Mouse (Mus musculus) retina, postnatal 7 days (tissue): ENCODE measurements around the gene Ndufs6.

Experiments
- DNase-seq: peaks from one replicate; pipeline ENCODE4 v3.0.0-alpha.2; 2012; ENCODE audit warnings: low read depth, low spot score

Ndufs6 gene

DNA sequence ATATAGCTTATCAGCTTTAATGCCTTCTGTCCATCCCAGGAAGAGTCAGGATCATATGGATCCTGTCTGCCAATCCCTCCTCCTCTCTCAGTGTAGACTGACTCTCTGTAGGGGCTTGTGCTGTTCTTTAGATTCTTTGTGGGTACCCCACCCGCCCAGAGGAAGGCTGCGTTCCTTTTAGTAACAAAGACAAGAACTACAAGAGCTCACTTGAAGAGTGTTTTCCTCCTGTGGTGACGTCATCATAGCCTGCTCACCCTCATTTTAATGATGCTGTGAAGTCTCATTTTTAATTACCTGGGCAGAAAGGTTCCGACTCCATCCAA is 22.3 kb downstream of the Ndufs6 start:
- no peak for DNase-seq

- no peak for DNase-seq
Measured at GRCm38 (mm10) chr13:73305398-73306084, 22.8 kb downstream of the Ndufs6 start.

- no peak for DNase-seq
Measured at GRCm38 (mm10) chr13:73304729-73305128, 23.6 kb downstream of the Ndufs6 start.

DNA sequence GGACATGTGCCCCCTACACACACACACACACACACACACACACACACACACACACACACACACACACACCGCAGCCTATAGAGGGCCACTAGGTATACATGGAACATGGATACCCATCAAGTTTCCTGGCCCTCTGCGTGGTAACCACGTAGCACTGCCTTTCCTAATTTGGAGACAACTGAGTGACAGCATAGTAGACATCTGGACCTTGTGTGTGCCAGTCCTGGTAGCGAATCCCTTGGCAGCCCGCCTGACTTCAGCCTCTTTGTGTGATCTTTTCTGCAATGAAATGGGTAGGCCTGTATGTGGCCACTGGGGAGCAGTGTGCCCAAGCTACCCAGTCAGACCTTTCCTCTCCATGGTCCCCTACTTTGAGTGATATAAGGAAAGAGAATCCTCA is 29.0 kb downstream of the Ndufs6 start:
- DNase-seq, result no peak

GRCm38 (mm10) chr13:73298717-73299116 is 29.6 kb downstream of the Ndufs6 start:
- no peak for DNase-seq

DNA sequence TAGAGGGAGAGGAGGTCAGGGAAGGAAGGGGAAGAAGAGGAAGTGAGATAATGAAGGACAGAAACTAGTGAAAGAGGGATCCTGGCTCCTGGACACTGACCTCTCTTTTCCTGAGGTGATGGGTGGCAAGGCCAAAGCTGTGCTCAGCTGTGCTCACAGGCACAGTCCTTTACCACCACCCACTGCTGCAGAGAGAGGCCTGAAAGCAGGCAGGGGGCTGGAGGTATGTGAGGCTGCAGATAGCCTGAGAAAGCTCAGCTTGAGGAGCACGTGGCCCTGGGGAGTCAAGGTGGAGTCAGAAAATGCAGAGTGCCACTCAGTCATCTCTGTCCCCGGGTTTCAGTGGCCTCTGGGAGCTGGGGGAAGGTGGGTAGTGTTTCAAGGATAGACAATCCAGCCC is 37.2 kb downstream of the Ndufs6 start:
- no peak for DNase-seq

- no peak for DNase-seq
Measured at GRCm38 (mm10) chr13:73290206-73290605, 38.1 kb downstream of the Ndufs6 start.

DNA sequence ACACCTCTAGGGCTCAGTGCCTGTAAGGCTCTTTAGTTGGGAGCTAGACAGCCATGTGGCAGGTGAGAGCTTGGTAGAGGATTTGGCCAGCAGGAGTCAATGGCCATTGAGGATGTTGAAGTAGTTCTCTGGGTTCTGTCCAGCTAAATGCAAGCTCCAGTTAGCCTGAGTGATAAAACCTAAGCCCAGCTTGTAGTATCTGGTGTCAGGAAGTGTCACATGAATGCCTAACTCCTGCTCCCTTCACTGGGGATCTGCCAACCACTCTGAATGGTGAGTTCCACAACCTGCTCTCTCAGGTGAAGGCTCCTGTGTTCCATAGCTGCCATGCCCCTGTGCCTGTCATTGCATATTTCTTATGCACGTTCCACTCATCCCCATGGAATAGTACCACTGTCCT is 44.8 kb downstream of the Ndufs6 start:
- no peak for DNase-seq

GRCm38 (mm10) chr13:73282407-73282806 is 45.9 kb downstream of the Ndufs6 start:
- DNase-seq, result no peak

DNA sequence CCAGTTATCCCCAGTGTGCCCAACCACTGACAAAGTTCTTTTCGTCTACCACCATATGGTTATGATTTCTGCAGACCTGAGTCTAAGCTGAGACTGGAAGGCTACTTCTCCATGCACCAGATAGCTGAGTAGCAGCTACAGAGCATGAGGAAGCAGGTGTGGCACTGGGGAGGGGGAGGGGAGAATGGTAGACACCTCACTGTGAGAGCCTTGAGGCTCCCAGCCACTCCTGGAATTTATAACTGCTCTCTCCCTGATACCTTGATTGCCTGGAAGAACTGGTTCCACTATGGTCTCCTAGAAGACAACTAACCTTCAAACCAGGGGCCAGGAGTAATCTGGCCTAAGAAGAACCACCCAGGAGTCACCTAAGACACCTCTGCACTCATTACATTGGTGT is 49.1 kb downstream of the Ndufs6 start:
- no peak for DNase-seq

GRCm38 (mm10) chr13:73277797-73278196 is 50.5 kb downstream of the Ndufs6 start:
- no peak for DNase-seq

- no peak for DNase-seq
Measured at GRCm38 (mm10) chr13:73277361-73277760, 51.0 kb downstream of the Ndufs6 start.

DNA sequence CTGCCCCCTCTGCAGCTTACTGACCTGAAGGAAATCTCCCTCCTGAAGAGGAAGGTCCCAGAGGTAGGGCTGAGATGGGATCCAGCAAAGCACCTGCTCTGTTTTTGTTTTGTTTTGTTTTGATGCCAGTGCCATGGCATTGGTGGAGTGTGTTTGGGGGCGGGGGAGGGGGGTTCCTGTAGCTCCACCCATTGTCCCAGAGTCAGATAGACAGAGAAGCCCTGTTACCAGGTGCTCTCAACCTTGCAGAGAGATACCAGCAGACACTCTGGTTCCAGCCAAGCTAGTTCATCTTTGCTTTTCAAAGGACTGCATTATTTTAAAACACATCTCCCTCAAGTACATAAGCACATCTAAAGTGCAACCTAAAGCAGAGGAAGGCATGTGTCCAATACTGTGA is 54.8 kb downstream of the Ndufs6 start:
- DNase-seq, result no peak

DNA sequence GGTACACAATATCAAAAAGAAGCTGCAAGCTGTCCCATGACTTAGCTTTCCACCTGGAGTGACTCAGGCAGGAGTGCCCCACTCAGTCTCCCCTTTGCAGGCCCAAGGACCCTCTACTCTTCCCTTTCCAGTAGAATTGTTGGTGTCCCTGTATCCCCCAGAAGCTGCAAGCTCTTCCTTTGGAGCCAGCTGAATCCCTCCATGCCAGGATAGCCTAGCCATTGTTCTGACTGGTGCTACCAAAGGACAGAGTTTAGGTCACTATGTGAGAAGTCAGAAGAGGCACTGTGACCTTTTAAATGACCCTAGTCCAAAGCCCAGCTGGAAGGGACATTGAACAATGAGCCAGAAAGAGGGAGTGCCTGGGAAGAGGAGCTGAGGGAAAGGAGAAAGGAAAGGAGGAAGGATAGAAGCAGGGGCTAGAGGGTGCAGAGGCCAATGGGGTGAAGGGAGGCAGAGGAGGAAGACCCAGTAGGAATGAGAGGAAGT is 55.5 kb downstream of the Ndufs6 start:
- no peak for DNase-seq

DNA sequence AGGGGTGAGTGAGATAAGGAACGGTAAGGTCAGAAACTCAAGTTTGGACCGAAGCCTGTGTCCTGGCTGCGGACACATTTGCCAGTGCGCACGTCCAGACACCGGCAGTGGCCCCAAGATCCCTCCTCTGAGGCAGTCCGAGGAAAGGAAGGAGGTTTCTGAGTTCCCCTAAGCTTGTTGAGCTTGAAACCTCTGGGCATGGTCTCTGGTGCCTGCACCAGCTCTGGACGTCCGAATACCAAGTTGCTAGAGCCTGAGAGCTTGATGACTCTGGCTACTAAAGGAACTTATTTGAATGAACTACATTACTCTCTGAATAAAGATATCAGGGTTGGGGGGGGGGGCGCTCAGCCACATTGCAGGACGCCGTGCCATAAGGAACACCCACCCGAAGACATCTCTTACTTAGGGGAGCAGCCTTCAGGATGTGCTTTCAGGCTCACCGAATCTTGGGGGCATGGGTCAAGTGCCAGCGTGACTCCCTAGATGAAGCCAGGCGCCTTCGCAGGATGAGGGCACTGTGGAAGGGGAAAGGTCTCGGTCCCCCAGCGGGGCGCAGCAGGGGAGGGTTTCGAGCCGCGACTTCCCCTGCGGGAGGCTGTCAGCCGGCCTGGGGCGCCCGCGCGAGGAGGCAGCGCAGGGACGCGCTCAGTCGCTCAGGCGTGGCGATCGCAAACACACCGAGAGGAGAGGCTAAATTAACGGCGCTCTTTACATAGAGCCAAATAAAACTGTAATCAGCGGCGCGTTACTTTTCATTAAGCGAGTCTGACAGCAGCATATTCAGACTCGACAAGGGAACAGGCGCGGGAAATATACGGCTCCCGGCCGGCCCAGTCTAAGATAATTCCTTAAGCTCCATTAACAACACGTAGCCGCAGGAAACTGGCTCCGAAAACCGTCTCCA is 56.8 kb downstream of the Ndufs6 start:
- DNase-seq, result no peak

DNA sequence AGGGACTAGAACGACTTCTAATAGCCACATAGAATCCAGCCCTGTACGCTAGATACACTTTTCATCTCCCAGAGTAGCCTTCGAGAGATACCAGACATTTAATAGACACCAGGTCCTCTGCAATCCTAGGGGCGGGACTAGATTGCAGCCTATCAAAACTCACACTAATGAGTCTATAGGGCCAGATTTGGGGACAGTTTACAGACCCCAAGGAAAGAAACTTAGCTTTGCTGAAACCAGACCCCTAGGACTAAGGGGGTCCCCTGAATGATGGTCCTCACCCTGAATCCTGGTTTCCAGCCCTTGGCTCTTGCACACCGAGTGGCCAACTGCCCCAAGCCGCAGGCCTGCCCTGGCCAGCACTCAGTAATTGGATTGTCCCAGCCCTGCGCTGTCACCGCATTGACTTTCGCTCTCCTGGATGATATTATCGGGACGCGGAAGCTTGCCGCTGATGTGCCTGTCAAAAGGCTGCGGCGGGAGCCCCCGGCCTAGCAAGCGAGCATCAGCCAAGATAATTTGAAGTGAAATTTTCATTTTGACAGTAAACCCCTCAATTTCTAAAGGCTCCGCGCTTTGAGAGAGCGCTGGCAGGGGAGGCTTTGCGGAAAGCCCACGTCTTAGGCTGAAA is 57.8 kb downstream of the Ndufs6 start:
- DNase-seq, result no peak

- DNase-seq, result no peak
Measured at GRCm38 (mm10) chr13:73269891-73270290, 58.5 kb downstream of the Ndufs6 start.
